Mouse (Mus musculus) hindbrain, embryonic 11.5 days (tissue): Measurements from ENCODE around the gene Lif. TPM values are rescaled to one million over a fixed set of nuclear protein-coding genes. Genes with fewer than 3 reads are reported as not detected.
A peak's percentile ranks its signal among the peaks of the same experiment; 100 is the strongest.

Source experiments
- ATAC-seq: fragments of 200-750 bp; cut with Nextera tagmentation; 2 replicates; pipeline ENCODE4 v1.8.0; 2017; ENCODE audit warnings: mild to moderate bottlenecking, moderate TSS enrichment, moderate library complexity; ENCODE audit not compliant: low FRiP score
- DNase-seq: peaks from one replicate; pipeline ENCODE4 v3.0.0-alpha.2; 2015; ENCODE audit warnings: low spot score
- H3K27ac ChIP-seq: fragments of 300-500 bp; sonication (generic); 2 replicates; pipeline ENCODE4 v1.5.1; 2014; ENCODE audit warnings: mild to moderate bottlenecking, low read depth, low read length
- H3K27me3 ChIP-seq: fragments of 300-500 bp; sonication (generic); 2 replicates; pipeline ENCODE4 v1.6.1; 2014; ENCODE audit warnings: mild to moderate bottlenecking, low read length, moderate library complexity, mixed read lengths; ENCODE audit not compliant: control insufficient read depth, insufficient read depth
- H3K36me3 ChIP-seq: fragments of 300-500 bp; sonication (generic); 2 replicates; pipeline ENCODE4 v1.6.1; 2014; ENCODE audit warnings: mild to moderate bottlenecking, low read length, moderate library complexity, mixed read lengths; ENCODE audit not compliant: control insufficient read depth, insufficient read depth
- H3K4me1 ChIP-seq: fragments of 300-500 bp; sonication (generic); replicated peaks from 2 replicates; pipeline ENCODE4 v1.6.1; 2014; ENCODE audit warnings: low read length, mixed read lengths; ENCODE audit not compliant: control insufficient read depth, insufficient read depth
- H3K4me2 ChIP-seq: fragments of 300-500 bp; sonication (generic); replicated peaks from 2 replicates; pipeline ENCODE4 v1.6.1; 2014; ENCODE audit warnings: mild to moderate bottlenecking, low read depth, low read length
- H3K4me3 ChIP-seq: fragments of 300-500 bp; sonication (generic); 2 replicates; pipeline ENCODE4 v1.5.1; 2014; ENCODE audit warnings: low read depth, low read length
- H3K9ac ChIP-seq: fragments of 300-500 bp; sonication (generic); 2 replicates; pipeline ENCODE4 v1.6.1; 2014; ENCODE audit warnings: low read depth, low read length
- H3K9me3 ChIP-seq: fragments of 300-500 bp; sonication (generic); 2 replicates; pipeline ENCODE4 v1.6.1; 2016; ENCODE audit warnings: low read length; ENCODE audit not compliant: control insufficient read depth
- WGBS: fragments of 180-500 bp; shearing (Covaris S2); extraction: QIAGEN DNeasy Blood & Tissue Kit; methylation state at CpG from one replicate; pipeline ENCODE4 v1.1.7; 2014; 5-methylcytosine and 5-hydroxymethylcytosine counted together
- polyA plus RNA-seq: library from polyadenylated mRNA; unstranded; fragments of >200 nt; fragmentation: Nextera tagmentation; extraction: Ambion mirVana; gene quantifications from 2 replicates; pipeline ENCODE4 v1.2.1, GENCODE M21; 2014

The Lif gene
- polyA plus RNA-seq, 1 experiment from 2014 or later: not detected

DNA sequence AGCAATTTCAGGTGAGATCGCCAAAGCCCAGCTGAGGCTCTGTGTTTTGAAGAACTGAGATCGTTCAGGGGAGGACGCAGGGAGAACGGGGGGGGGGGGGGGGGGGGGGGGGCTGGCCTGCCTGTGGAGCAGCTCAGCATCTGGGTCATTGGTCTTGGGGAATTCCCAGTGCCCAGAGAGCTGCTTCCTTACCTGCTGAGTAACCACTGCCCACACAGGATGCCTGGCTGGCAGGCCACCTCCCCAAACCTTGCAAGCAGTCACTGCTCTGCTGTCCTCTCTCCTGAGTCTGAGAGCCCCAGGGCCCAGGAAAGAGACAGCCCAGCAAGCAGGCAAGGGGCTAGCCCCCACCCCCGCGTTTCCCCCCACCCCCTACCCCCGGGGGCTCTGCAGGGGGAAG is 5.5 kb downstream of the Lif start:
- Histone ChIP-seq H3K27ac (no peak overlapping the region), H3K36me3 (no peaks in the 10 kb centered on the region), H3K9ac (no peak overlapping the region), H3K4me3 (no peak overlapping the region), H3K4me2 (no peak overlapping the region), H3K9me3 (no peaks in the 10 kb centered on the region), H3K4me1 (0 out of 2 replicates have a peak, but pooled peaks cover 4% of the 10 kb centered on the region), H3K27me3 (peaks cover 31% of the 10 kb centered on the region)
- 28% methylated on average over 4 of the region's 7 CpGs for WGBS
- no peak for DNase-seq
- no peak for ATAC-seq

GRCm38 (mm10) chr11:4263296-4263695 is 5.9 kb downstream of the Lif start:
- H3K4me1 ChIP-seq: 0 out of 2 replicates have a peak, but pooled peaks cover 4% of the 10 kb centered on the region
- H3K27ac ChIP-seq: no peak overlapping the region
- no peak overlapping the region for H3K9ac ChIP-seq
- H3K9me3 ChIP-seq: no peaks in the 10 kb centered on the region
- DNase-seq (no peak), ATAC-seq (no peak)
- no peak overlapping the region for H3K4me2 ChIP-seq
- H3K27me3 ChIP-seq: peaks cover 36% of the 10 kb centered on the region
- 29% methylated on average over 1 of the region's 1 CpGs for WGBS
- no peaks in the 10 kb centered on the region for H3K36me3 ChIP-seq
- no peak overlapping the region for H3K4me3 ChIP-seq

DNA sequence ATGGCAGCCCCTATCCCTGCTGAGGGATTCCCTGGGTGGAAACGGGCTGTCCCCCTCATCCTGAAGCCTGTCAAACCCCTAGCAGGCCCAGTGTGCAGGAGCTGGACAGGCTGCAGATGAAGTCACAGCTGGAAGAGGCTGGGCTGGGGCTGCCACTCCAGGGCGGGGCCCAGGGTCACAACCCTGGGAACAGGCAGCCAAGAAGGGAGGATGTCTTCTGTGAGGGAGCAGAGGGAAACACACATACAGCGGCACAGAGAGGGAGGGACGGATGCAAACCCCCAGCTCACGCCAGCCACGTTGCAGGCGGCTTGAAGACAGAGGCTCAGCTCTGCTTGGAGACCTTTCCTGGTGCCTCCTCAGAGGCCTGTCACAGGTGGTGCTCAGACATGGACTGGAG is 6.7 kb downstream of the Lif start:
- Histone ChIP-seq H3K4me2 (no peak overlapping the region), H3K27me3 (peaks cover 36% of the 10 kb centered on the region), H3K4me3 (no peak overlapping the region), H3K9me3 (no peaks in the 10 kb centered on the region), H3K36me3 (no peaks in the 10 kb centered on the region), H3K4me1 (0 out of 2 replicates have a peak, but pooled peaks cover 4% of the 10 kb centered on the region), H3K9ac (no peak overlapping the region), H3K27ac (no peak overlapping the region)
- DNase-seq (no peak), ATAC-seq (no peak)
- WGBS: 67% methylated on average over 7 of the region's 7 CpGs

GRCm38 (mm10) chr11:4266271-4267201 is 9.2 kb downstream of the Lif start:
- Histone ChIP-seq H3K36me3 (no peaks in the 10 kb centered on the region), H3K9ac (peak overlapping the region; percentile 31; the same call in 1 of the 2 replicates), H3K4me3 (peak overlapping the region; percentile 44), H3K4me1 (0 out of 2 replicates have a peak, but pooled peaks cover 2% of the 10 kb centered on the region), H3K27ac (no peak overlapping the region), H3K9me3 (no peaks in the 10 kb centered on the region), H3K27me3 (peaks cover 36% of the 10 kb centered on the region), H3K4me2 (peak overlapping the region; percentile 84)
- peak; percentile 61 for DNase-seq
- peak; percentile 58; the same call in 1 of the 2 replicates for ATAC-seq
- under 1% methylated on average over 61 of the region's 61 CpGs for WGBS

DNA sequence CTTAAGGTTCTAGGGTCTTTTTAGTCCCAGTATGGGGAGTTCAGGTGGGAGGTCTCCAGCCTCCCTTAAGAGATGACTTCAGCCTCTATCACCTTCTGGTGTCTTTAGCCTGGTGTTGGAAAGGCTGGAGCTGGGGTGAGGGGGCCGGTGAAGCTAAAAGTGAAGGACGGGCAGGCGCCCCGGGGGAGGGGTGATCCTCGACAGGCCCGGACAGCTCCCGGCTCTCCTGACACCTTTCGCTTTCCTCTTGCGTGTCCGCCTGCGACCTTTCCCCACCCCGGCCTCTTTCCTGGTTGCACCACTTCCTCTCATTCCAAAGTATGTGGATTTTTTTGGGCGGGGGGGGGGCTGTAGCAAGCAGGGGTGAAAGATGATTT is 9.8 kb downstream of the Lif start:
- Histone ChIP-seq H3K27me3 (peaks cover 36% of the 10 kb centered on the region), H3K4me1 (0 out of 2 replicates have a peak, but pooled peaks cover 2% of the 10 kb centered on the region), H3K4me3 (peak overlapping the region; percentile 44), H3K4me2 (peak overlapping the region; percentile 84), H3K36me3 (no peaks in the 10 kb centered on the region), H3K9ac (no peak overlapping the region), H3K9me3 (no peaks in the 10 kb centered on the region), H3K27ac (no peak overlapping the region)
- 11% methylated on average over 13 of the region's 13 CpGs for WGBS
- ATAC-seq: no peak
- DNase-seq: no peak

GRCm38 (mm10) chr11:4268500-4268899 is 11.1 kb downstream of the Lif start:
- Histone ChIP-seq H3K27me3 (peaks cover 36% of the 10 kb centered on the region), H3K27ac (no peak overlapping the region), H3K36me3 (no peaks in the 10 kb centered on the region), H3K4me3 (no peak overlapping the region), H3K9me3 (no peaks in the 10 kb centered on the region), H3K9ac (no peak overlapping the region), H3K4me2 (no peak overlapping the region), H3K4me1 (0 out of 2 replicates have a peak, but pooled peaks cover 2% of the 10 kb centered on the region)
- WGBS: 84% methylated on average over 6 of the region's 6 CpGs
- DNase-seq (no peak), ATAC-seq (no peak)

DNA sequence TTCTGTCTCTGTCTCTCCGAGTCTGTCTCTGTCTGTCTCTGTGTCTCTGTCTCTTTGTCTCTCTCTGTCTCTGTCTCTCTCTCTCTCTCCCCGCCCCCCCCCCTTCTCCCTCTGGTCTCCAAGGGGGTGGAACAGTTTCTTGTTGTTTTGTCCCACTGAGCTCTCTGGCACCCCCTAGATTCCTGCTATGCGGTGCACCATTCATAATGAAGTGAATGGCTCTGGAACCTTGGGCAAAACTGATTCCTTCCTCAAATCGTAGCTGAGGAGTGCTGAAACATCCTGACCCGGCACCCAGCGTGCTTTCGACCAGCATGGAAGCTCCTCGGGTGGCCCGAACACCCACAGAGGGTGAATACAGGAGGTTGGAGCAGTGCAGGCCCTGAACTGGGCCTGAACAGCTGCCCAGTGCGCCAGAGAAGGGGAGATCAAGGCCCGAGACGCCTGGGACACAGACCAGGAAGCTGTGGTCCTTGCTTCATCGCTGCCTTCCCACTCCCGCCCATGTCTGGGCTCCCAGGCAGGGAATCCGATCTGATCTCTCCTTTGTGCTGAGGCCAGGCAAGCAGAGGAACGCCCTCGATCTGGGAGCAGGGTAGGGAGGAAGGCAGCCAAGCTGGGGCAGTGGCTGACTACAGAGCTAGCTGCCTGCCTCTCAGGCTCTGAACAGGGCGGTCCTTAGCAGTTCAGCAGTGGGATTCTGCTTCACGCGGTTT is 13.5 kb downstream of the Lif start:
- Histone ChIP-seq H3K4me1 (no peaks in the 10 kb centered on the region), H3K4me3 (no peak overlapping the region), H3K9me3 (no peaks in the 10 kb centered on the region), H3K27ac (no peak overlapping the region), H3K4me2 (no peak overlapping the region), H3K27me3 (peaks cover 23% of the 10 kb centered on the region), H3K36me3 (no peaks in the 10 kb centered on the region), H3K9ac (no peak overlapping the region)
- DNase-seq (no peak), ATAC-seq (no peak)
- WGBS: 24% methylated on average over 20 of the region's 20 CpGs

DNA sequence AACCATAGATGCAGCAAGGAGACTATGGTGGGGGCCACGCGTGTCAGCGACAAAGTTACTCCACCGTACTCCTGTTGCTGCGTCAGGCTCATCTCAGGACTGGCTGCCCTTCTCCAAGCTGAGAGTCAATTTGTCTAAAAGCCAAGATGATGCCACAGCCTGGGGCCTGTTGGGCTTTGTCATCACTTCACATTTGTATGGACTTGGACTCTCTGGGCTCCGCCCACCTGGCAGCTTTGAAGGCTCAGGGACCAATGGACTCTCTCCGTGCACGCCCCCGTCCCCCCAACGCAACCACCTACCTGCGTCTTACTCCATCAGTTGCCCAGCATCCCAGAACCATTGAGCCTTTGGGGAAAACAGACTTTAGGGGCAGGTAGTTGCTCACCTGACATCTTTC is 14.2 kb downstream of the Lif start:
- Histone ChIP-seq H3K9me3 (no peaks in the 10 kb centered on the region), H3K27ac (no peak overlapping the region), H3K27me3 (peaks cover 17% of the 10 kb centered on the region), H3K4me1 (no peaks in the 10 kb centered on the region), H3K36me3 (no peaks in the 10 kb centered on the region), H3K9ac (no peak overlapping the region), H3K4me2 (no peak overlapping the region), H3K4me3 (no peak overlapping the region)
- ATAC-seq: no peak
- 63% methylated on average over 11 of the region's 11 CpGs for WGBS
- no peak for DNase-seq
